Mouse (Mus musculus) left cerebral cortex, adult 6 months (tissue): ENCODE results near the gene D930020B18Rik. TPM values are rescaled to one million over a fixed set of nuclear protein-coding genes. Genes with fewer than 3 reads are reported as not detected.

Experiments
- long read RNA-seq, 2 experiments: library from polyadenylated mRNA; unstranded; transcript quantifications; one replicate each; pipeline ENCODE4 v2.0.0; 2019 to 2020
- polyA plus RNA-seq: library from polyadenylated mRNA; unstranded; fragments of <200 nt; fragmentation: Nextera tagmentation; gene quantifications from 2 replicates; pipeline ENCODE4 v1.2.3, GENCODE M21; 2021

Gene D930020B18Rik
- 0.14 and 0.36 TPM in 2 replicates for polyA plus RNA-seq
- long read RNA-seq, experiment 1, partial matches to known transcripts: 0 of 1 reads
- long read RNA-seq, experiment 1, other reads (novel, unspliced or antisense): 1 of 1 reads
- long read RNA-seq, experiment 2, partial matches to known transcripts: 0 of 3 reads
- long read RNA-seq, experiment 2, other reads (novel, unspliced or antisense): 3 of 3 reads

DNA sequence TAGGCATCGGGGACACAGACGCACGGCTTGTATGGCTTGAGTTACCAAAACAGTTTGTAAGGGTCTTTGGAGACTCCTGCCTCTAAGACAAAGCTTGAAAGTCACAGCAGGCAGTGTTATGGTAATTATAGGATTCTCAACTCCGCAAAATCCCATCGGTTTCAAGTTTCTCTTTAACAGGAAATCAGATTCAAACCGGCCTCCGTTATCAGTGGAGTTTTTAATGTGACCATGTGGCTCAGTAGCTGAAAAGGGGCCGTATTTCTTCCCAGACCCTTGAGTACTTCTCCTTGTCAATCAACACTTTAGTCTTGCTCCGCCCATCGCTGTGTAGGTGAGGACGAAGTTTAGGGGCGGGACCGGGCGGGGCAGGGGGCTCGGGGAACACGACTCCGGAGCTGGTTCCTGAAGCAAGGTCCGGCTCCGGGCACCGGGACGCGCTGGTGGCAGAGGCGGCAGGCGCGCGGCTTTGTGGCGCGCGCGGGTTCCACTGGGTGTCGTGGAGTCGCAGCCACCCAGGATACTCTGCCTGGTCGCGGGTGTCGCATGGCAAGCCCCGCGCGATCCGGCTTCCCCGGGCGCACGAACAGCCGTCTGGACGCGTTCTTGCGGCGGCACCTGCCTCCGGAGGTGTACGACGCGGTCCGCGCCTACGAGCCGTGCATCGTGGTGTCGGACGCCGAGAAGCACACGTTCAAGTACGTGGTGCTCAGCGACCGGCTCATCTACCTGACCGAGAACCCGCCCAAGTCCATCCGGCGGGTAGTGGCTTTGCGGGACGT is at the start of gene D930020B18Rik:
D930020B18Rik (plus strand) TSS at position 317 of the 782 bp plus-strand sequence.

DNA sequence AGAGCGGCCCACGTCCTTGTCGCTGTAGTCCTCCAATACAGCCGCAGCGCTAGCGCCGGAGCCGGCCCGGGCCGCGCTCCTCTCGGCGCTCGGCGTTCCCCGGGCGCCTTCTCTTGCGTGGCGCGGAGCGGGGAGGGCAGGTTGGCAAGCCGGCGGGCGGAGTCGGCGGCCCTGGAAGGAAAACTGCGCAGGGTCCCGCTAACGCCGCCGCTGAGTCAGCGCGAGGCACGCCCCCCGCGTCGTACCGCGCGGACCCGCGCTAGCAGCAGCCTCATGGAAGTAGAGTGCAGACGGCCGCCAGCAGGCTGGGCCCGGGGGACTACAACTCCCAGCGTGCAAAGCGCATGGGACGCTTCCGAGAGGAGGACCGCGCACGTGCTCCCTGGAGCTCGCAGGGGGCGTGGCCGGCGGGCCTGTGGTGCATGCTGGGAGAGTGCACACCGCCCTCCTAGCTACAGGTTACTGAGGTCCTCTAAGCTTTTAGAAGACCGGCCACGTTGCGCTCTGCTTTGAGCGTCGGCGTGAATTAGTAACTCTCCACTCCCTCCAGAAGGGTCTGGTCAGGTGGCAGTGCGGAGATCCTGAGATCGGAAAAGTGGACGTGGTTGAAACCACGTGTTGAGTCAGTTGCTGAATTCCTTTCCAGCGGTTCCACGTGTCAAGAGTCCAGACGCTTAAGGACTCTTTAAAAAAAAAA is 15.1 kb upstream of the D930020B18Rik start, which contains the start of gene Xpot:
Xpot (minus strand) TSS at position 147 of the 697 bp plus-strand sequence.

DNA sequence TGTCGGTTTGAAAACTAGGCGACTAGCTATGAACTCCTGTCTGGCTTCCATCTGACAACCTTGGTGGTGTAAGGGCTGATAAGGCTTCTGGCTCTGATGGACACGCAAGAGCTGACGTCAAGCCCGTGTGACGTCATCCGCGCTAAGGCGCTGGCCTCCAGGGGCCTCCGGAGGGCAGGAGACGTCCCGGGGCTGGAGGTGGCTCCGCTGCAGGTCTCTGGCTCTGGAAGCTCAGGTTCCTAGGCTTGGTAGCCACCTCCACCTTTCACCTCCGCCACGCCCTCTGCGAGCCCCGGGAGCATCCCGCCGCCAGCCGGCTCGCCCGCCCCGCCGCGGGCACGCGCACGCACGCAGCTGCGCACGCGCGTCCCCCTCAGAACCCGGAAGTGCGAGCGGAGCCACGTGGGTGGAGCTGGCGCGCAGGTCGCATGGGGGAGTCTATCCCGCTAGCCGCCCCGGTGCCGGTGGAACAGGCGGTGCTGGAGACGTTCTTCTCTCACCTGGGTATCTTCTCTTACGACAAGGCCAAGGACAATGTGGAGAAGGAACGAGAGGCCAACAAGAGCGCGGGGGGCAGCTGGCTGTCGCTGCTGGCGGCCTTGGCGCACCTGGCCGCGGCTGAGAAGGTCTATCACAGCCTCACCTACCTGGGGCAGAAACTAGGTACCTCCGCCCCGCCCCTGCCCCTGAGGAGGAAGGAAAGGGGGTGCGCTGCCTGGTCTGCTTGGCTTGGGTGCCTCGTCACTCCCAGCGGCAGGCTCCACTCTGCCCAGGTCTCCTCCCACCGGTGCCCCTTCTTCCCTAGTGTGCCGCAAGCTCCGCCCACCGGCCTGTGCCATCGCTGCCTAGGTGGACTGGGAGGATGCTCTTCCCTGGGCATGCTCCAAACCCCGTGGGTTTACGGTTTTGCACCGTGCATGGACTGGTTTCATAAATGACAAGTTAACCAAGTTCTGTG is 98.4 kb downstream of the D930020B18Rik start, which contains the start of gene BC048403:
BC048403 (plus strand) TSS at position 390 of the 958 bp plus-strand sequence.

Other genes starting within 250 kb of the D930020B18Rik start
- gene Rassf3, start 165.2 kb upstream of the D930020B18Rik start, polyA plus RNA-seq: 3.2 and 6.1 TPM in 2 replicates
- gene Tbk1, start 54.8 kb upstream of the D930020B18Rik start, polyA plus RNA-seq: 17.9 and 25.3 TPM in 2 replicates
- gene Xpot, start 15.3 kb upstream of the D930020B18Rik start, polyA plus RNA-seq: 26.0 and 33.1 TPM in 2 replicates
- gene BC048403, start 98.3 kb downstream of the D930020B18Rik start, polyA plus RNA-seq: 2.0 and 4.2 TPM in 2 replicates